Mouse (Mus musculus) myocyte (in vitro differentiated cells): Measurements from ENCODE around the gene Prps1. TPM values are rescaled to one million over a fixed set of nuclear protein-coding genes. Genes with fewer than 3 reads are reported as not detected.
A peak's percentile ranks its signal among the peaks of the same experiment; 100 is the strongest.
"Not testable (repeated sequence)": the region's sequence is repeated elsewhere in the genome, so short reads cannot be mapped to it uniquely, and the experiment has no call there.

Experiments
- H3K27me3 ChIP-seq: one replicate; pipeline ENCODE4 v1.6.1; 2011; ENCODE audit not compliant: control insufficient read depth, insufficient read depth, insufficient read length
- H3K36me3 ChIP-seq: one replicate; pipeline ENCODE4 v1.6.1; 2011; ENCODE audit not compliant: control insufficient read depth, insufficient read depth
- H3K4me2 ChIP-seq: one replicate; pipeline ENCODE4 v1.6.1; 2011; ENCODE audit warnings: low read depth, control low read depth
- H3K4me3 ChIP-seq: one replicate; pipeline ENCODE4 v1.5.1; 2011; ENCODE audit warnings: mild to moderate bottlenecking, control low read depth, moderate library complexity
- H3K79me2 ChIP-seq: one replicate; pipeline ENCODE4 v1.6.1; 2011; ENCODE audit not compliant: control insufficient read depth, insufficient read depth
- H3ac ChIP-seq: one replicate; pipeline ENCODE4 v1.6.1; 2011; ENCODE audit not compliant: control insufficient read depth, insufficient read length
- CEBPB ChIP-seq: IDR thresholded peaks from 2 replicates; pipeline ENCODE4 v1.6.1; 2011; ENCODE audit warnings: mild to moderate bottlenecking, moderate library complexity; ENCODE audit not compliant: poor library complexity, insufficient read depth, severe bottlenecking
- E2F4 ChIP-seq: IDR thresholded peaks from one replicate; pipeline ENCODE4 v1.6.1; 2011; ENCODE audit warnings: mild to moderate bottlenecking, control low read depth, moderate library complexity; ENCODE audit not compliant: insufficient read depth
- MAX ChIP-seq: IDR thresholded peaks from one replicate; pipeline ENCODE4 v1.6.1; 2011; ENCODE audit warnings: low read depth, mild to moderate bottlenecking, control low read depth
- MYOD1 ChIP-seq, 3 experiments: IDR thresholded peaks; one replicate each; pipeline ENCODE4 v1.6.1; 2011; ENCODE audit warnings: control low read depth in 2 of 3, low read depth in 2 of 3, mild to moderate bottlenecking in 2 of 3, moderate library complexity in 1 of 3; ENCODE audit not compliant: insufficient read length in 2 of 3, control insufficient read depth in 1 of 3
- MYOG ChIP-seq, 3 experiments: IDR thresholded peaks; one replicate each; pipeline ENCODE4 v1.6.1; 2011; ENCODE audit warnings: control low read depth in 2 of 3, low read depth in 2 of 3, mild to moderate bottlenecking in 2 of 3; ENCODE audit not compliant: insufficient read length in 2 of 3, control insufficient read depth in 1 of 3, insufficient read depth in 1 of 3
- POLR2A ChIP-seq: IDR thresholded peaks from one replicate; pipeline ENCODE4 v1.6.1; 2011; ENCODE audit warnings: low read depth, mild to moderate bottlenecking, control low read depth, moderate library complexity; ENCODE audit not compliant: insufficient read length
- POLR2AphosphoS2 ChIP-seq: IDR thresholded peaks from one replicate; pipeline ENCODE4 v1.6.1; 2011; ENCODE audit warnings: low read depth, control low read depth; ENCODE audit not compliant: insufficient read length
- REST ChIP-seq: IDR thresholded peaks from one replicate; pipeline ENCODE4 v1.6.1; 2011; ENCODE audit warnings: mild to moderate bottlenecking, control low read depth, moderate library complexity; ENCODE audit not compliant: insufficient read depth, insufficient read length
- SRF ChIP-seq: IDR thresholded peaks from one replicate; pipeline ENCODE4 v1.6.1; 2011; ENCODE audit warnings: low read depth; ENCODE audit not compliant: control insufficient read depth, insufficient read length
- TCF12 ChIP-seq: IDR thresholded peaks from one replicate; pipeline ENCODE4 v1.6.1; 2011; ENCODE audit warnings: mild to moderate bottlenecking, control low read depth; ENCODE audit not compliant: poor library complexity, insufficient read depth, severe bottlenecking
- TCF3 ChIP-seq: IDR thresholded peaks from one replicate; pipeline ENCODE4 v1.6.1; 2011; ENCODE audit warnings: low read depth, control low read depth; ENCODE audit not compliant: insufficient read length
- USF1 ChIP-seq: IDR thresholded peaks from one replicate; pipeline ENCODE4 v1.6.1; 2011; ENCODE audit warnings: low read depth, mild to moderate bottlenecking, control low read depth, moderate library complexity
- polyA plus RNA-seq: library from polyadenylated mRNA; unstranded; fragments of >200 nt; fragmentation: generic; extraction: Trizol; gene quantifications from one replicate; pipeline ENCODE4 v1.2.1, GENCODE M21; 2012; ENCODE audit warnings: missing spikeins

The Prps1 gene
- polyA plus RNA-seq, 1 experiment: 26.9 TPM

DNA sequence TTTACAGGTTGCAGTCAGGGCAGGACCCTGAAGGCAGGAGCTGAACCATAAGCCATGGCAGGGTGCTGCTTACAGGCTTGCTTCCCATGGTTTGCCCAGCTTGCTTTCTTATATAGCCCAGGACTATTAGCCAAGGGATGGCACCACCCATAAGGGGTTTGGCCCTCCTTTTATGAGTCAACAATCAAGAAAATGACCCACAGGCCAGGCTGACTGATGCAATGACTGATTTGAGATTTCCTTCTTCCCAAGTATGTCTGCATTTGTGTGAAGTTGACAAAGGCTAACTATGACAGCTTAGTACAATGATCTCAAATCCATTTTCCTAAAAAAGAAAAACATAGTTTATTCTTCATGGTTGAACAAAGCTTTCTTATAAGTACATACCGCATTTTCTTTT is 32.8 kb downstream of the Prps1 start:
- Histone ChIP-seq H3K4me3 (no peak overlapping the region), H3K27me3 (no peaks in the 10 kb centered on the region), H3K36me3 (no peaks in the 10 kb centered on the region), H3ac (no peak overlapping the region), H3K79me2 (no peaks in the 10 kb centered on the region), H3K4me2 (no peak overlapping the region)
- TF ChIP-seq TCF3: no peak
- TF ChIP-seq SRF: no peak
- peak; percentile 51; the same call in 1 of the 2 replicates for TF ChIP-seq CEBPB
- no peak for TF ChIP-seq POLR2A
- no peak for TF ChIP-seq USF1
- TF ChIP-seq MAX: no peak

DNA sequence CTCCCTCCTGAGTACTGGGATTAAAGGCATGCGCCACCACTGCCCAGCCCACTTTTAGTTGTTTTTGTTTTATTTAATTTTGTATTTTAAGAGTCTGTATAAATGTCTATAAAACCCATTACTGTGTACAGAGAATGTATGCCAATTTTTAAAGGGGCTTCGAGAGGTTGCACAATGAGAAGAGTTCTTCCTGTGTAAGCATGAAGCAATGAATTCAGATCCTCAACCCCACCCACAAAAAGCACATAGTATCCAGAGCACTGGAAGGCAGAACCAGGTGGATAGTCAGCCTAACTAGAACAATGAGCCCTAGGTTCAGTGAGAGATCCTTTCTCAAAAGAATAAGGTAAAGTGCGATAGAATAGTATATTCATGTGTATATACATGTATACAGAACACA is 33.8 kb downstream of the Prps1 start:
- Histone ChIP-seq H3K36me3 (no peaks in the 10 kb centered on the region), H3K27me3 (no peaks in the 10 kb centered on the region), H3K4me2 (no peak overlapping the region), H3K79me2 (no peaks in the 10 kb centered on the region), H3ac (no peak overlapping the region), H3K4me3 (no peak overlapping the region)
- no peak for TF ChIP-seq TCF12
- no peak for TF ChIP-seq MYOD1 (IDR thresholded peaks at IDR 0.05; ENCODE audit: control insufficient read depth in 1 of 3, insufficient read length in 2 of 3, low read depth in 2 of 3)
- TF ChIP-seq REST: no peak
- TF ChIP-seq CEBPB: no peak
- no peak for TF ChIP-seq USF1
- no peak for TF ChIP-seq POLR2AphosphoS2
- TF ChIP-seq SRF: no peak
- TF ChIP-seq POLR2A: no peak
- no peak for TF ChIP-seq MAX
- TF ChIP-seq TCF3: no peak
- no peak for TF ChIP-seq E2F4
- TF ChIP-seq MYOG (IDR thresholded peaks at IDR 0.05; ENCODE audit: control insufficient read depth in 1 of 3, insufficient read depth in 1 of 3, insufficient read length in 2 of 3, low read depth in 2 of 3): no peak

DNA sequence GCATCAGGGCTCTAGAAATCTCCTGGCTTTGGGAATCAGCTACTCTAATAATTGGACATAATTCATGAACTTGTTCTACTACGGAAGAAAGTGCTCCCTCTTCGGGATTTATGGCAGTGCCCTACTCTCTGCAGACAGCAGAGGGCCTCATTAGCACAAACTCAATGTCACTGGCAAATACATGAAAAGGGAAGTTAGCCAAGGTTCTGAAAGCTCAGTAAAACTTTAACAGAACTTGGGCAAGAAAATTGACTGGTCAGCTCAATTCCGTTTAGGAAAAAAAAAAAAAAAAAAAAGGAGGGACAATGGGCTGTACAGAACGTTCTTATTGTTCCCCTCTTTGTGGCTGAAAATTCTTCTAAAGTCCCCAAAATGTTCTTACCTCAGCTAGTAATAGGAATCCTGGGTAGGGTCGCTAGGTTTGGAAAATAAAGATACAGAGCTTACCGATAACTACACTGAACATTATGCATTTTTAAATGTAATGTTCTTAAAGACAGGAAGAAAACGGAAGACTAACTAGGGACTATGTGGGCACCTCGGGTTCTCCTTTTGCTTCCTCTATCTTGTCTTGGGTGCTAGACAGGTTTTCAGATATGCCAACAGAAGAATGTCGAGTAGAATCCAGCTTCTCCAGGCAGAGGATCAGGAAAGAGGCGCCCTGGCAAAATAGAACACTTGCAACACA is 35.6 kb downstream of the Prps1 start:
- no peaks in the 10 kb centered on the region for H3K79me2 ChIP-seq
- no peaks in the 10 kb centered on the region for H3K27me3 ChIP-seq
- no peaks in the 10 kb centered on the region for H3K36me3 ChIP-seq
- no peak overlapping the region for H3ac ChIP-seq
- no peak overlapping the region for H3K4me3 ChIP-seq
- no peak overlapping the region for H3K4me2 ChIP-seq
- no peak for TF ChIP-seq USF1
- no peak for TF ChIP-seq MYOD1 (IDR thresholded peaks at IDR 0.05; ENCODE audit: control insufficient read depth in 1 of 3, insufficient read length in 2 of 3, low read depth in 2 of 3)
- no peak for TF ChIP-seq MYOG (IDR thresholded peaks at IDR 0.05; ENCODE audit: control insufficient read depth in 1 of 3, insufficient read depth in 1 of 3, insufficient read length in 2 of 3, low read depth in 2 of 3)
- TF ChIP-seq E2F4: no peak
- TF ChIP-seq CEBPB: no peak
- no peak for TF ChIP-seq TCF12
- no peak for TF ChIP-seq REST
- TF ChIP-seq SRF: no peak
- TF ChIP-seq POLR2AphosphoS2: no peak
- no peak for TF ChIP-seq POLR2A
- TF ChIP-seq TCF3: no peak
- TF ChIP-seq MAX: no peak

DNA sequence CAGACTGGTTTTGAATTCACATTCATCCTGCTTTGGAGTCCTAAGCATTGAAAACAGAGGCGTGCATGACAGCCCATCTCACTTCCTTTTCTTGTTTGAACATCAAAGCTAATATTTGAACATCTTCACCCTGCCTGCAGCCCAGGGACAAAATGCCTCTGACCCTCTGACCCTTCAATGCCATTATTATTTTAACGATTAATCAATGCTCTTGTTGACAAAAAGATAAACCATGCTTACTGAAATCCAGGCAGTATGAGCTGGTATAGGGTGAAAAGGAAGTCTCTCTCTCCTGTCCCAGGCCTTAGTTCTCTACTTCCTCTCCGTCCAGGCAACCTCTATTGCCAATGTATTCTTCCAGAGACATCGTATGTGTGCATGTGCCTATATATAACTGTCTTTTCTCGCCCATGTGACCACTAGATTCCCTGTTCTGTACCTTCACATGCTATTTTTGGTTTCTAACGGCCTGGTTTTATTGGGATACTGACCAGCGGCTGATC is 37.2 kb downstream of the Prps1 start:
- Histone ChIP-seq H3K4me2 (no peak overlapping the region), H3ac (no peak overlapping the region), H3K27me3 (no peaks in the 10 kb centered on the region), H3K36me3 (no peaks in the 10 kb centered on the region), H3K79me2 (no peaks in the 10 kb centered on the region), H3K4me3 (no peak overlapping the region)
- no peak for TF ChIP-seq CEBPB
- no peak for TF ChIP-seq USF1
- no peak for TF ChIP-seq SRF
- TF ChIP-seq MYOG (IDR thresholded peaks at IDR 0.05; ENCODE audit: control insufficient read depth in 1 of 3, insufficient read depth in 1 of 3, insufficient read length in 2 of 3, low read depth in 2 of 3): no peak
- TF ChIP-seq MYOD1 (IDR thresholded peaks at IDR 0.05; ENCODE audit: control insufficient read depth in 1 of 3, insufficient read length in 2 of 3, low read depth in 2 of 3): no peak
- no peak for TF ChIP-seq POLR2A
- TF ChIP-seq TCF3: no peak
- no peak for TF ChIP-seq REST

DNA sequence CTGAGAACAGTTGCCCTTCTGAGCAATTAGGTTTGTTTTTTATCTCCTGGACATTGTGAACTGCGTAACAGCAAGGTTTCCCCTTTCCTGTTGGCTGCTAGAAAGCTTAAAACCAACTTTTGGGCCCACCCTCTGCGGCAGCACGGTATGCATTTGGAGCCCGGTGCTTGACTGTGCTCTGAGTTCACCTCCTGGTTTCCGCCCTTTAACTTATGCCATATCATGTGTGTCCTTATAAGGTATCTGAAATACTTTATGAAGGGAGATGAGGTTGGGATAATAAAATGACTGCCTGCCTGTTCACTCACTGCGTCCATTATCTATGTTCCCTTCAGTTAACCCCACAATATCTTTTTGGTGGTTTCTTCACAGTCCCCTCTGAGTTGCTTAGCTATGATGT is 37.8 kb downstream of the Prps1 start:
- H3K4me2 ChIP-seq: no peak overlapping the region
- no peak overlapping the region for H3ac ChIP-seq
- no peaks in the 10 kb centered on the region for H3K36me3 ChIP-seq
- TF ChIP-seq TCF12: no peak
- no peak for TF ChIP-seq SRF
- no peak for TF ChIP-seq MYOD1 (IDR thresholded peaks at IDR 0.05; ENCODE audit: control insufficient read depth in 1 of 3, insufficient read length in 2 of 3, low read depth in 2 of 3)
- TF ChIP-seq REST: no peak
- TF ChIP-seq MAX: no peak
- no peak for TF ChIP-seq TCF3
- no peak for TF ChIP-seq USF1
- no peak for TF ChIP-seq CEBPB
- TF ChIP-seq POLR2A: no peak
- no peak for TF ChIP-seq MYOG (IDR thresholded peaks at IDR 0.05; ENCODE audit: control insufficient read depth in 1 of 3, insufficient read depth in 1 of 3, insufficient read length in 2 of 3, low read depth in 2 of 3)
- no peak for TF ChIP-seq POLR2AphosphoS2
- TF ChIP-seq E2F4: no peak
- no peaks in the 10 kb centered on the region for H3K27me3 ChIP-seq
- no peak overlapping the region for H3K4me3 ChIP-seq
- H3K79me2 ChIP-seq: no peaks in the 10 kb centered on the region

DNA sequence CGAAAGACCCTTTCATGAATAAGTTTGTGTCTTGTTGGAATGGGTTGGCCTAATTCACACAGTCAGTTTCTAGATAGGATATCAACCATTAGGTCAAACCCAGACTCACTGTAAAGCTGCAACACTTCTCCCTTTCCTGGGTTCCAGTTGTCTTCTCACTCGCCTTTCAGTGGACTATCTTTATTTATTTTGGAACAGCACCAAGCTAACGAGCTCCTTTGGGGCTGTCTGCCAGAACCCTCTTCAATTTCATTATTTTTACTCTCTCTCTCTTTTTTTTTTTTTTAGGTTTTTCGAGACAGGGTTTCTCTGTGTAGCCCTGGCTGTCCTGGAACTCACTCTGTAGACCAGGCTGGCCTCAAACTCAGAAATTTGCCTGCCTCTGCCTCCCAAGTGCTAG is 42.0 kb downstream of the Prps1 start:
- not testable (repeated sequence) for H3K27me3 ChIP-seq, H3K79me2 ChIP-seq, H3K4me2 ChIP-seq, H3K36me3 ChIP-seq, H3ac ChIP-seq, H3K4me3 ChIP-seq
